Mouse (Mus musculus) liver, postnatal 0 days (tissue): ENCODE data around the gene Cep55.

ENCODE experiments used
- CTCF ChIP-seq: sonication (generic); IDR thresholded peaks from 2 replicates; pipeline ENCODE4 v1.5.1; 2016; ENCODE audit warnings: antibody characterized with exemption, low read depth
- EP300 ChIP-seq: IDR thresholded peaks from 2 replicates; pipeline ENCODE4 v1.6.1; 2016; ENCODE audit warnings: antibody characterized with exemption, low read depth, mild to moderate bottlenecking

DNA sequence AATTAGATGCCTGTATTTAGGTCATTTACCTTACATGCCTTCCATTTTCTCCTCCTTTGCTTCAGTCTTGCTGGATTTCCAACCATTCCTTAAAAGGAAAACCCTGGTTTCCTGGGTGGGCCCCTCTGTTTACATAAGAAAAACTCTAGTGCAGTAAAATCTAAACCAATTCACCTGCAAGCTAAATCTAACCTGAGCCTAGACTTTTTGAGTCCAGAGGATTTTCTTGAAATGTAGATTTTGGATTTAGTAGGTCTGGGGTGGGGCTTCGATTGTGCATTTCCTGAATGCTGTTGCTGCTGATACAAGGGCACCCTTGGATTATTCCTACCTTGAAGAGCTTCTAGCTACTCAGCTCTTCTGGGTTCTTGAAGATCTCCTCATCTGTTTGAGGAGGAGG lies 9.2 kb downstream of the Cep55 start:
- TF ChIP-seq CTCF (no peak), EP300 (no peak)
